Mouse (Mus musculus) lung, postnatal 0 days (tissue): ENCODE results near the gene Rasal3.

Source experiments
- CTCF ChIP-seq: IDR thresholded peaks from 2 replicates; pipeline ENCODE4 v1.5.1; 2016; ENCODE audit warnings: antibody characterized with exemption, mild to moderate bottlenecking
- EP300 ChIP-seq: IDR thresholded peaks from 2 replicates; pipeline ENCODE4 v1.6.1; 2016; ENCODE audit warnings: antibody characterized with exemption, mild to moderate bottlenecking, control low read depth

- TF ChIP-seq CTCF (no peak), EP300 (no peak)
These were observed 62.3 kb downstream of the Rasal3 start for GRCm38 (mm10) chr17:32341102-32341501.
